Mouse (Mus musculus) neural tube, embryonic 13.5 days (tissue): ENCODE results near the gene Gpr84. TPM values are rescaled to one million over a fixed set of nuclear protein-coding genes. Genes with fewer than 3 reads are reported as not detected.
A peak's percentile ranks its signal among the peaks of the same experiment; 100 is the strongest.

Source experiments
- ATAC-seq: fragments of 200-750 bp; cut with Nextera tagmentation; 2 replicates; pipeline ENCODE4 v1.8.0; 2017; ENCODE audit warnings: low read depth, mild to moderate bottlenecking, moderate TSS enrichment, moderate library complexity
- H3K27ac ChIP-seq: fragments of 300-500 bp; sonication (generic); replicated peaks from 2 replicates; pipeline ENCODE4 v1.5.1; 2015; ENCODE audit warnings: moderate library complexity, mild to moderate bottlenecking, inconsistent platforms
- H3K27me3 ChIP-seq: fragments of 300-500 bp; sonication (generic); 2 replicates; pipeline ENCODE4 v1.6.1; 2015; ENCODE audit warnings: mild to moderate bottlenecking, inconsistent platforms
- H3K36me3 ChIP-seq: fragments of 300-500 bp; sonication (generic); 2 replicates; pipeline ENCODE4 v1.6.1; 2015; ENCODE audit warnings: mild to moderate bottlenecking, inconsistent platforms
- H3K4me1 ChIP-seq: fragments of 300-500 bp; sonication (generic); replicated peaks from 2 replicates; pipeline ENCODE4 v1.6.1; 2015; ENCODE audit warnings: inconsistent platforms
- H3K4me2 ChIP-seq: fragments of 300-500 bp; sonication (generic); 2 replicates; pipeline ENCODE4 v1.6.1; 2015; ENCODE audit warnings: inconsistent platforms, mild to moderate bottlenecking, moderate library complexity
- H3K4me3 ChIP-seq: fragments of 300-500 bp; sonication (generic); 2 replicates; pipeline ENCODE4 v1.5.1; 2015; ENCODE audit warnings: mild to moderate bottlenecking, inconsistent platforms
- H3K9ac ChIP-seq: fragments of 300-500 bp; sonication (generic); 2 replicates; pipeline ENCODE4 v1.6.1; 2015; ENCODE audit warnings: moderate library complexity, mild to moderate bottlenecking, inconsistent platforms
- H3K9me3 ChIP-seq: fragments of 300-500 bp; sonication (generic); 2 replicates; pipeline ENCODE4 v1.6.1; 2016; ENCODE audit warnings: inconsistent platforms
- WGBS: fragments of 180-500 bp; shearing (Covaris S2); methylation state at CpG from one replicate; pipeline ENCODE4 v1.1.7; 2015; 5-methylcytosine and 5-hydroxymethylcytosine counted together
- polyA plus RNA-seq: library from polyadenylated mRNA; unstranded; fragments of >200 nt; fragmentation: Nextera tagmentation; extraction: Ambion mirVana; gene quantifications from 2 replicates; pipeline ENCODE4 v1.2.1, GENCODE M21; 2015

The Gpr84 gene
- polyA plus RNA-seq, 1 experiment from 2014 or later: 0.57 TPM

DNA sequence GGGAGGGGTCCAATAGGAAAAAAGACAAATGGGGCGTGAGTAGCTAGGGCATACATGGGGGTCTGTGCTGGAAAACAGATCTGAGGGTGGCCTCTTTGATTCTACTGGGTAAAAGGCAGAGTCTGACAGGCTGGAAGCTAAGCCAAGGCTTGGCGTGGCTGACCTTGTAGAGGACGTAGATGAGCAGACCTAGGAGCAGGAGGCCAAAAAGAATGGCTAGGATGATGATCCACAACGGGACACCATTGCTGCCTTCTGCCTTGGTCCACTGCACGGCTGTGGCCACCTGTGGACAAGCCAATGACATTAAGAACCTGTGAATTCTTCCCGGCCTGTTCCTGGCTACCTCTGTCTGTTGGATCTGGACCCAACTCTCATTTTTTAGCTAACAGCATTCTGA is 35.4 kb upstream of the Gpr84 start:
- WGBS: 90% methylated on average over 6 of the region's 6 CpGs
- peaks cover 18% of the 10 kb centered on the region for H3K4me1 ChIP-seq
- peaks cover 9% of the 10 kb centered on the region for H3K27me3 ChIP-seq
- H3K9me3 ChIP-seq: no peaks in the 10 kb centered on the region
- no peak overlapping the region for H3K4me2 ChIP-seq
- no peak for ATAC-seq
- H3K4me3 ChIP-seq: no peak overlapping the region
- H3K9ac ChIP-seq: no peak overlapping the region
- H3K27ac ChIP-seq: no peak overlapping the region
- 0 out of 2 replicates have a peak, but pooled peaks cover 3% of the 10 kb centered on the region for H3K36me3 ChIP-seq

GRCm38 (mm10) chr15:103343556-103343955 is 33.1 kb upstream of the Gpr84 start:
- H3K36me3 ChIP-seq: no peaks in the 10 kb centered on the region
- H3K4me1 ChIP-seq: peaks cover 38% of the 10 kb centered on the region
- no peak overlapping the region for H3K27ac ChIP-seq
- ATAC-seq: no peak
- H3K4me2 ChIP-seq: no peak overlapping the region
- no peak overlapping the region for H3K4me3 ChIP-seq
- H3K27me3 ChIP-seq: peaks cover 31% of the 10 kb centered on the region
- no peaks in the 10 kb centered on the region for H3K9me3 ChIP-seq
- no peak overlapping the region for H3K9ac ChIP-seq

DNA sequence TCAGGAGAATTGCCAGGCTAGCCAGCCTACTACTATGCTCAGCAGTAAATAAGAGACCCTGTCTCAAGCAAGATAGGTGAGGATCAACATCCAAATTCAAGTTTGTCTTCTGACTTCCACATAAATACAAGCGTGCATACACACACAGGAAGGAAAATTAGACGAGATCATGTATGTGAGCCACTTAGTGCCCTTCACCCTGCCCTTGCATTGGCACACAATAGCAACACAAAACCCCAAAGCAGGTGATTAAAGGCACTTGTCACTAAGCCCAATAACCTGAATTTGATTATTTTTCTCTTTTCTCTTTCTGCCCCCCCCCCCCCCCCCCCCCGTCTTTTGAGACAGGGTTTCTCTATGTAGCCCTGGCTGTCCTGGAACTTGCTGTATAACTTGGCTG is 32.6 kb upstream of the Gpr84 start:
- H3K4me1 ChIP-seq: peaks cover 38% of the 10 kb centered on the region
- WGBS: 83% methylated on average over 2 of the region's 3 CpGs
- no peak overlapping the region for H3K4me3 ChIP-seq
- ATAC-seq: no peak
- H3K27me3 ChIP-seq: peaks cover 36% of the 10 kb centered on the region
- no peaks in the 10 kb centered on the region for H3K9me3 ChIP-seq
- no peak overlapping the region for H3K27ac ChIP-seq
- no peaks in the 10 kb centered on the region for H3K36me3 ChIP-seq
- H3K4me2 ChIP-seq: no peak overlapping the region
- no peak overlapping the region for H3K9ac ChIP-seq

DNA sequence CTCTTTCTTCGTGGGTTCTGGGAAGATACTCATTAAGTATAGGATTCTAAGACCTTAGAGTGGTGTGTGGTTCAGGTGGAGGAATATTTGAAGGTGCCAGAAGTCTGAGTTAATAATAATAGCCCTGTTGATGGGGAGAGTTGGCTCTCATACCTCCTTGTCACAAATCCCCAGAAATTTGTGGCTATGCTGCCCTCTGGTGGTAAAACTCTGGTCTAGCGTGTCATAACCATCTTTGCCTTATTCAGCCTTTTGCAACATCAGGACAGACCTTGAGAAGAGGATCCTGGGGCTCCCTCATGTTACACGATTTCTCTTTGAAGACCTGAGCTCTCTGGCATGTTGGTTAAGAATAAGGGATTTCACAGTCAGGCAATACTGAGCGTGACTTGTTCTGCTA is 32.0 kb upstream of the Gpr84 start:
- H3K9me3 ChIP-seq: no peaks in the 10 kb centered on the region
- H3K27me3 ChIP-seq: peaks cover 42% of the 10 kb centered on the region
- H3K4me3 ChIP-seq: no peak overlapping the region
- no peak overlapping the region for H3K9ac ChIP-seq
- peaks cover 38% of the 10 kb centered on the region for H3K4me1 ChIP-seq
- H3K4me2 ChIP-seq: no peak overlapping the region
- 0 out of 2 replicates have a peak, but pooled peaks have one; percentile 7 for ATAC-seq
- WGBS: 20% methylated on average over 4 of the region's 4 CpGs
- H3K27ac ChIP-seq: no peak overlapping the region
- H3K36me3 ChIP-seq: no peaks in the 10 kb centered on the region

DNA sequence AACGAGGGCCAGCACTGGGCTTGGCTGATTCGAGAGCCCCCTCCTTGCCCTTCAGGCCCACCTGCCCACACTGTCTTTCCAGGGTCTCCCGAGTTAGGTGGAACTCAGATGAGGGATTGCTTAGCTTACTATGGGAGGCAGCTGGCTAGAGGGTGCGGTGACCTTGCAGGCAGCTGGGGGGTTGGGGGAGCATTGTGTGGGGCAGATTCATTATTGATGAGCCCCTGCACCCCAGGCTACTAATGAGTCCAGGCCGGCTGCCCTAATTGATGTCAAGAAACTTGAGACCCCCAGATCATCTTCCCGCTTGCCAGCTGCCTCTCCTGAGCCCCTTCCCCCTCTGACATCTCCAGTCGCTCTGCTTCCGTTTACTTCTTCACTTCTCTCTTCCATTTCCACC is 31.1 kb upstream of the Gpr84 start:
- Histone ChIP-seq H3K9me3 (no peaks in the 10 kb centered on the region), H3K9ac (peak overlapping the region; percentile 31; the same call in 1 of the 2 replicates), H3K4me3 (no peak overlapping the region), H3K4me2 (no peak overlapping the region), H3K4me1 (peaks cover 42% of the 10 kb centered on the region), H3K36me3 (no peaks in the 10 kb centered on the region), H3K27me3 (peaks cover 45% of the 10 kb centered on the region), H3K27ac (0 out of 2 replicates have a peak overlapping the region, but pooled peaks have one; percentile 6)
- no peak for ATAC-seq
- WGBS: 39% methylated on average over 8 of the region's 8 CpGs

DNA sequence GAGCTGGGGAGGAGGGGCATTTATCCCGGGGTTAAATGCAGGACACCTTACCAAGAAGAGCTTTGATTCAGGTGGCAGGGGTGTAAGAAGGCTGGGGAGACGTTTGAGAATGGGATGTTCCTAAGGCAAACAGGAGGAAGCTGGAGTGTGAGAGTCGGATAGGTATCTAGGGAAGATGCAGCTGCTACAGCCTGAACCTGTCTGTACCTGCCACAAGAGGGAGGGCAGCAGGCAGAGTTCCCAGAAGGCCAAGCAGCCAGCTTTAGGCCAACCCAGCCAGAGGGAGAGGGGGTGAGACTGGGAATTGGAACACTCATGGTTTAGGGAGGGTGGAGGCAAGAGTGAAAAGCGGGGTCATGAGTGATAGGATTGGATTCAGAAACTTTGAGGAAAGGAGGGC is 30.4 kb upstream of the Gpr84 start:
- Histone ChIP-seq H3K4me3 (peak overlapping the region; percentile 56), H3K4me2 (peak overlapping the region; percentile 82), H3K27me3 (peaks cover 45% of the 10 kb centered on the region), H3K4me1 (peaks cover 42% of the 10 kb centered on the region), H3K36me3 (no peaks in the 10 kb centered on the region), H3K27ac (0 out of 2 replicates have a peak overlapping the region, but pooled peaks have one; percentile 6), H3K9me3 (no peaks in the 10 kb centered on the region), H3K9ac (peak overlapping the region; percentile 72; the same call in 1 of the 2 replicates)
- ATAC-seq: no peak
- WGBS: 20% methylated on average over 4 of the region's 4 CpGs

GRCm38 (mm10) chr15:103339961-103340337 is 29.5 kb upstream of the Gpr84 start, which contains the start of gene Zfp385a:
Gene Zfp385a (minus strand): TSS chr15:103340093.
- peaks cover 42% of the 10 kb centered on the region for H3K4me1 ChIP-seq
- H3K27me3 ChIP-seq: peaks cover 45% of the 10 kb centered on the region
- peak within 1 kb of the TSS; percentile 82 for H3K4me2 ChIP-seq
- H3K9me3 ChIP-seq: no peaks in the 10 kb centered on the region
- 0 out of 2 replicates have a peak within 1 kb of the TSS, but pooled peaks have one; percentile 6 for H3K27ac ChIP-seq
- WGBS: 1% methylated on average over 25 of the region's 26 CpGs
- H3K36me3 ChIP-seq: no peaks in the 10 kb centered on the region
- peak within 1 kb of the TSS; percentile 56 for H3K4me3 ChIP-seq
- ATAC-seq: peak; percentile 55
- H3K9ac ChIP-seq: peak within 1 kb of the TSS; percentile 72

DNA sequence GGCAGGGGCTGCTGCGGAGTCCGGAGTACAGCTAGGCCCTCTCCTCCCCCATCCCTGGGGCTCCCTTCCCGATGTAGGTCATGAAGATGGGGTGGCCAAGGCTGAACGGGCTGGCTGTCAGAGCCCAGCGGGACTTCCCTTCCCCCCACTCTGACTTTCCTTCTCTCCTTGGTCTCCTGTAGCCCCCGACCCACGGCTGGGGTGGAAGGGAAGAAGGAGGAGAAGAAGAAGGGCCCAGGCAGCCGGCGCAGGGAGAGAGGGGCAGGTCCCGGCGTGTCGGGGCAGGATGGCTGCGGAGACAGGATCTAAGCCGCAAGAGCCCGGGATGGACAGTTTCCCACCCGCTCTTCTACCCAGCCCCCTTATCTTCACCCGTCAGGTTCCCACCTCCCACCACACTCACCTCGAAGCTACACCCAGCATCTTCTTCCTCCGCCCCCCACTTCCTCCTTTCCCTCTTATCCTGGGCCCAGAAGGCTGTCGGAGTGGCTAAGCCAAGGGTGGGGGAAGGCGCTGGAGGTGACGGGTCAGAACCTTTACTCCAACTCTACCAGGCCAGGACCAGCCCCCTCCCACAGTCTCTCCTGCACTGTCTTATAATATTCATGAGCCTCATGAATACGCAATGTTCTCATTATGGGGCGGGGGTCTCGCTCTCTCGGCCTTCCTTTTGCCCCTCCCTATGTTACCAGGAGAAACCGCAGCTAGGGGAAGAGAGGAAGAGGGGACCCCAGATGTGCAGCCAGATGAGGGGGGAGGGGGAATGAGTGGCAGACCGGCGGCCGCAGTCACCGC is 29.0 kb upstream of the Gpr84 start:
- peak overlapping the region; percentile 56 for H3K4me3 ChIP-seq
- H3K9ac ChIP-seq: peak overlapping the region; percentile 72
- H3K27me3 ChIP-seq: peaks cover 45% of the 10 kb centered on the region
- H3K9me3 ChIP-seq: no peaks in the 10 kb centered on the region
- H3K27ac ChIP-seq: no peak overlapping the region
- H3K4me2 ChIP-seq: peak overlapping the region; percentile 82
- H3K4me1 ChIP-seq: peaks cover 43% of the 10 kb centered on the region
- peak; percentile 40 for ATAC-seq
- H3K36me3 ChIP-seq: no peaks in the 10 kb centered on the region
- WGBS: 3% methylated on average over 29 of the region's 31 CpGs

GRCm38 (mm10) chr15:103338829-103339165 is 28.4 kb upstream of the Gpr84 start:
- peak overlapping the region; percentile 56 for H3K4me3 ChIP-seq
- no peaks in the 10 kb centered on the region for H3K9me3 ChIP-seq
- H3K9ac ChIP-seq: peak overlapping the region; percentile 72
- H3K4me1 ChIP-seq: peaks cover 48% of the 10 kb centered on the region
- H3K27me3 ChIP-seq: peaks cover 45% of the 10 kb centered on the region
- no peak for ATAC-seq
- no peaks in the 10 kb centered on the region for H3K36me3 ChIP-seq
- no peak overlapping the region for H3K27ac ChIP-seq
- WGBS: 39% methylated on average over 4 of the region's 4 CpGs
- peak overlapping the region; percentile 82 for H3K4me2 ChIP-seq

DNA sequence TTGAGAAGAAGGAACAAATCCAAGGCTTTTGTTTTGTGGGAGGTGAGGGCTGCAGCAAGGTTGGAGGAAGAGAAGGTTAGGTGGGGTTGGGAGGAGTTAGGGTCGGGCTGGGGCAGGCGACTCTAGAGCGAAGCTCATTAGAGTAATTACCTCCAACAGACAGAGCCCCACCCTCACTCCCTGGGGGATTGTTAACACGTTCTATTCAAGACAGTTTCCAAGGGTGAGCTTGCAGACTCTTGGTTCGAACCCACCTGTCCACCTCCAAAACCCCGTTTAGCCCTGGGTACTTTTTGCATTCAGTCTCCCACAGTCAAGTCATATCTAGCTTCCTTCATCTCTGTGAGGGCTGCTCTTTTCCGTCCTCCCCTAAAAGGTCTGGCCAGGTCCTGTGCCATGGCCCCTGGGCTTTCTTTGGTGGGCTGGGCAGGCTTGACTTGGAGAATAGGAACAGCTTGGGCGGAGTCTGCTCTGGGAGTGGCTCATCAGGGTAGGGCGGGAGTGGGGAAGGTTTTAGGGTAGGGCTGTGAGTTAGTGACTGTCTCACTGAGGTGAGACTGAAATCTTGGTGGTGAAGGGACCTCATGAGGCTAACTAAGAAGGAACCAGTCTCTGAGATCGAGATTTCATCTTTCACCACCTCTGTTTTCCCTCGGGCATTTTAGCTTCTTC is 26.7 kb upstream of the Gpr84 start:
- Histone ChIP-seq H3K4me2 (no peak overlapping the region), H3K27me3 (peaks cover 45% of the 10 kb centered on the region), H3K4me1 (peaks cover 46% of the 10 kb centered on the region), H3K4me3 (no peak overlapping the region), H3K27ac (no peak overlapping the region), H3K9me3 (no peaks in the 10 kb centered on the region), H3K36me3 (no peaks in the 10 kb centered on the region), H3K9ac (no peak overlapping the region)
- no peak for ATAC-seq
- 11% methylated on average over 11 of the region's 11 CpGs for WGBS

DNA sequence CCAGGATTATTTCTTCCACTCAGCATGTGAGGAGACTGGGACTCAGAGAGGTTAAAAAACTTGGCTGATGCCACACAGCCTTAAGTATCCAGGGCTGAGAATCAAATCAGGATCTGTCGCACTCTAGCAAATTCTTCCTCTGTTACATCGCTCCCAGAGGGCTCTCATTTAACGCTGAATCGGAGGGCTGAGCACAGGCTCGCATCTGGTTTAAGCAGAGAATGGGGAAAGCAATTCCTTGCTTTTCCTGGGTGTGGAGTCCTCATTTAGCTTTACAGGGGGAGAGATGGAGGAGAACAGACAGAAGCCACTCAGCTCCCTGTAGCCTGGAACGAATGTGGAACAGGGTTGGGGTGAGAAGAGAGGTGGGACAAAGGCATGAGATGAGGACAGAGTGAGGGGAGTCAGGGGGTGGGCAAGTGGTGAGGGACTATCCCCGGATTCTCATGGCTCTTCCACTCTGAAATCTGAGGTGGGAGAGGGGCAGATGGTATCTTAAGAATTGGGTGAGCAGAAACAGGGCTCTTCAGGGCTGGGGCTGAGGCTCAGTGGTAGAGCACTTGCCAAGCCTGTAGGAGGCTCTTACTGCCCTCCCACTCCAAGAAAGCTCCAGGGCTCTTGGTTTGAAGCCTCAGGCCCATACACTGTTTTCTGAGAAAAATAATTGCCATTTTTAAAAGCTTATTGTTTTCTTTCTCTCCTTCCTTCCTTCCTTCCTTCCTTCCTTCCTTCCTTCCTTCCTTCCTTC is 25.2 kb upstream of the Gpr84 start:
- 23% methylated on average over 7 of the region's 7 CpGs for WGBS
- no peak for ATAC-seq
- peaks cover 32% of the 10 kb centered on the region for H3K4me1 ChIP-seq
- H3K27ac ChIP-seq: peak overlapping the region; percentile 38
- peaks cover 35% of the 10 kb centered on the region for H3K27me3 ChIP-seq
- no peak overlapping the region for H3K9ac ChIP-seq
- no peaks in the 10 kb centered on the region for H3K9me3 ChIP-seq
- no peak overlapping the region for H3K4me2 ChIP-seq
- no peak overlapping the region for H3K4me3 ChIP-seq
- H3K36me3 ChIP-seq: no peaks in the 10 kb centered on the region

- no peak overlapping the region for H3K9ac ChIP-seq
- no peak overlapping the region for H3K4me2 ChIP-seq
- WGBS: 61% methylated on average over 3 of the region's 3 CpGs
Observed at GRCm38 (mm10) chr15:103335040-103335439, 24.6 kb upstream of the Gpr84 start.

More at GRCm38 (mm10) chr15:103335040-103335439, 24.6 kb upstream of the Gpr84 start:
- Histone ChIP-seq H3K9me3 (no peaks in the 10 kb centered on the region), H3K36me3 (no peaks in the 10 kb centered on the region), H3K4me3 (no peak overlapping the region), H3K4me1 (peaks cover 26% of the 10 kb centered on the region), H3K27me3 (peaks cover 29% of the 10 kb centered on the region), H3K27ac (no peak overlapping the region)
- no peak for ATAC-seq
